Mouse (Mus musculus) liver, embryonic 14.5 days (tissue): ENCODE measurements around the gene Gm39115. TPM values are rescaled to one million over a fixed set of nuclear protein-coding genes. Genes with fewer than 3 reads are reported as not detected.

ENCODE experiments used
- ATAC-seq: fragments of 200-750 bp; cut with Nextera tagmentation; 2 replicates; pipeline ENCODE4 v1.8.0; 2017; ENCODE audit warnings: moderate number of reproducible peaks, mild to moderate bottlenecking, moderate library complexity; ENCODE audit not compliant: insufficient read depth
- DNase-seq, 3 experiments: peaks; one replicate each; pipeline ENCODE4 v3.0.0-alpha.2; 2012 to 2013; ENCODE audit warnings: low read depth in 3 of 3, low spot score in 3 of 3
- H3K27ac ChIP-seq: fragments of 300-500 bp; sonication (generic); 2 replicates; pipeline ENCODE4 v1.5.1; 2014; ENCODE audit warnings: moderate library complexity, mild to moderate bottlenecking, control low read depth, inconsistent platforms
- H3K27me3 ChIP-seq: fragments of 300-500 bp; sonication (generic); 2 replicates; pipeline ENCODE4 v1.6.1; 2014; ENCODE audit warnings: mild to moderate bottlenecking, low read length, moderate library complexity; ENCODE audit not compliant: control insufficient read depth, insufficient read depth
- H3K36me3 ChIP-seq: fragments of 300-500 bp; sonication (generic); replicated peaks from 2 replicates; pipeline ENCODE4 v1.6.1; 2014; ENCODE audit warnings: low read depth; ENCODE audit not compliant: control insufficient read depth, insufficient read depth
- H3K4me1 ChIP-seq, 2 experiments: fragments of 200-500 bp in 1 of 2; fragments of 300-500 bp in 1 of 2; sonication (generic) in 1 of 2; replicated peaks; 2 replicates each; pipeline ENCODE4 v1.6.1; 2012 to 2014; ENCODE audit warnings: antibody characterized with exemption in 1 of 2, inconsistent platforms in 1 of 2, low read length in 1 of 2; ENCODE audit not compliant: control insufficient read depth in 2 of 2, insufficient read depth in 2 of 2
- H3K4me2 ChIP-seq: fragments of 300-500 bp; sonication (generic); 2 replicates; pipeline ENCODE4 v1.6.1; 2014; ENCODE audit warnings: low read depth, mild to moderate bottlenecking, control low read depth, moderate library complexity
- H3K4me3 ChIP-seq, 2 experiments: fragments of 200-500 bp in 1 of 2; fragments of 300-500 bp in 1 of 2; sonication (generic) in 1 of 2; 2 replicates each; pipeline ENCODE4 v1.5.1; 2012 to 2014; ENCODE audit warnings: low read depth in 2 of 2, low read length in 2 of 2, mild to moderate bottlenecking in 2 of 2, control low read depth in 1 of 2, inconsistent platforms in 1 of 2, moderate library complexity in 1 of 2; ENCODE audit not compliant: insufficient read depth in 1 of 2
- H3K9ac ChIP-seq: fragments of 300-500 bp; sonication (generic); replicated peaks from 2 replicates; pipeline ENCODE4 v1.6.1; 2014; ENCODE audit warnings: mild to moderate bottlenecking, control low read depth, moderate library complexity
- H3K9me3 ChIP-seq: fragments of 300-500 bp; sonication (generic); 2 replicates; pipeline ENCODE4 v1.6.1; 2016; ENCODE audit warnings: low read length, mixed read lengths; ENCODE audit not compliant: control insufficient read depth
- CTCF ChIP-seq: IDR thresholded peaks from 2 replicates; pipeline ENCODE4 v1.5.1; 2016; ENCODE audit warnings: antibody characterized with exemption, low read depth, control low read depth
- EP300 ChIP-seq: IDR thresholded peaks from 2 replicates; pipeline ENCODE4 v1.6.1; 2016; ENCODE audit warnings: antibody characterized with exemption, low read depth
- WGBS: fragments of 180-500 bp; shearing (Covaris S2); extraction: QIAGEN DNeasy Blood & Tissue Kit; methylation state at CpG from one replicate; pipeline ENCODE4 v1.1.7; 2014; ENCODE audit not compliant: insufficient replicate concordance; 5-methylcytosine and 5-hydroxymethylcytosine counted together
- polyA plus RNA-seq, 2 experiments: library from polyadenylated mRNA; depleted of rRNA in 1 of 2; stranded (reverse) in 1 of 2; unstranded in 1 of 2; fragments of >200 nt; fragmentation: Nextera tagmentation in 1 of 2; extraction: Ambion mirVana in 1 of 2; gene quantifications; 2 replicates each; pipeline versions ENCODE4 v1.2.1 to v1.2.3; 2012 to 2014

Gene Gm39115
- polyA plus RNA-seq, 2 experiments = not detected

GRCm38 (mm10) chr7:142086159-142086905 lies 49.5 kb downstream of the Gm39115 start:
- peak; percentile 1; the same call in 1 of the 2 replicates for ATAC-seq

More at GRCm38 (mm10) chr7:142086159-142086905, 49.5 kb downstream of the Gm39115 start:
- Histone ChIP-seq H3K4me1 (peaks cover 55 to 60% of the 10 kb centered on the region in 2 experiments), H3K36me3 (peaks cover 34% of the 10 kb centered on the region), H3K4me2 (peak overlapping the region; percentile 82), H3K4me3 (peak overlapping the region; percentile 12 to 37; a peak in 3 of 4 replicates), H3K27ac (peak overlapping the region; percentile 98), H3K9ac (peak overlapping the region; percentile 83), H3K9me3 (no peaks in the 10 kb centered on the region), H3K27me3 (peaks cover 31% of the 10 kb centered on the region)
- 46% methylated on average over 4 of the region's 4 CpGs for WGBS
- DNase-seq = peak in 1 of 3 experiments; percentile 50
- TF ChIP-seq EP300 (peak; percentile 41), CTCF (no peak)

Other genes with a start within 250 kb of the Gm39115 start
- gene Tollip, start 217.5 kb downstream of the Gm39115 start, polyA plus RNA-seq (2012; rRNA removed) = 13.5 and 15.3 TPM in 2 replicates
- 18.0 and 19.7 TPM in 2 replicates for gene Tollip, start 217.5 kb downstream of the Gm39115 start, polyA plus RNA-seq (2014; fragmentation: Nextera tagmentation; extraction: Ambion mirVana)
- gene Brsk2, start 186.3 kb downstream of the Gm39115 start, polyA plus RNA-seq (2012; rRNA removed) = 0.03 and 0.29 TPM in 2 replicates
- gene Brsk2, start 186.3 kb downstream of the Gm39115 start, polyA plus RNA-seq (2014; fragmentation: Nextera tagmentation; extraction: Ambion mirVana) = 0.05 and 0.10 TPM in 2 replicates
- 33.9 and 41.5 TPM in 2 replicates for gene Mob2, start 75.0 kb downstream of the Gm39115 start, polyA plus RNA-seq (2012; rRNA removed)
- gene Mob2, start 75.0 kb downstream of the Gm39115 start, polyA plus RNA-seq (2014; fragmentation: Nextera tagmentation; extraction: Ambion mirVana) = 68.8 and 75.6 TPM in 2 replicates
- 2.5 TPM in 2 replicates for gene Dusp8, start 40.2 kb downstream of the Gm39115 start, polyA plus RNA-seq (2012; rRNA removed)
- 3.8 and 4.2 TPM in 2 replicates for gene Dusp8, start 40.2 kb downstream of the Gm39115 start, polyA plus RNA-seq (2014; fragmentation: Nextera tagmentation; extraction: Ambion mirVana)
- not detected in 2 replicates for gene Gm45618, start 15.3 kb downstream of the Gm39115 start, polyA plus RNA-seq (2012; rRNA removed)
- not detected in 2 replicates for gene Gm45618, start 15.3 kb downstream of the Gm39115 start, polyA plus RNA-seq (2014; fragmentation: Nextera tagmentation; extraction: Ambion mirVana)
- gene Gm45337, start 8.6 kb upstream of the Gm39115 start, polyA plus RNA-seq (2012; rRNA removed) = not detected in 2 replicates
- not detected in 2 replicates for gene Gm45337, start 8.6 kb upstream of the Gm39115 start, polyA plus RNA-seq (2014; fragmentation: Nextera tagmentation; extraction: Ambion mirVana)
- gene Gm29735, start 21.1 kb upstream of the Gm39115 start, polyA plus RNA-seq (2012; rRNA removed) = not detected in 2 replicates
- not detected in 2 replicates for gene Gm29735, start 21.1 kb upstream of the Gm39115 start, polyA plus RNA-seq (2014; fragmentation: Nextera tagmentation; extraction: Ambion mirVana)
- gene Gm4553, start 29.7 kb upstream of the Gm39115 start, polyA plus RNA-seq (2012; rRNA removed) = not detected in 2 replicates
- not detected in 2 replicates for gene Gm4553, start 29.7 kb upstream of the Gm39115 start, polyA plus RNA-seq (2014; fragmentation: Nextera tagmentation; extraction: Ambion mirVana)
- not detected in 2 replicates for gene Krtap5-2, start 40.0 kb upstream of the Gm39115 start, polyA plus RNA-seq (2012; rRNA removed)
- gene Krtap5-2, start 40.0 kb upstream of the Gm39115 start, polyA plus RNA-seq (2014; fragmentation: Nextera tagmentation; extraction: Ambion mirVana) = not detected in 2 replicates
- gene Gm10153, start 54.4 kb upstream of the Gm39115 start, polyA plus RNA-seq (2012; rRNA removed) = not detected in 2 replicates
- gene Gm10153, start 54.4 kb upstream of the Gm39115 start, polyA plus RNA-seq (2014; fragmentation: Nextera tagmentation; extraction: Ambion mirVana) = not detected in 2 replicates
- gene Krtap5-3, start 65.3 kb upstream of the Gm39115 start, polyA plus RNA-seq (2012; rRNA removed) = not detected in 2 replicates
- gene Krtap5-3, start 65.3 kb upstream of the Gm39115 start, polyA plus RNA-seq (2014; fragmentation: Nextera tagmentation; extraction: Ambion mirVana) = not detected in 2 replicates
- not detected in 2 replicates for gene Gm7579, start 75.8 kb upstream of the Gm39115 start, polyA plus RNA-seq (2012; rRNA removed)
- gene Gm7579, start 75.8 kb upstream of the Gm39115 start, polyA plus RNA-seq (2014; fragmentation: Nextera tagmentation; extraction: Ambion mirVana) = not detected in 2 replicates
- gene Krtap5-5, start 93.9 kb upstream of the Gm39115 start, polyA plus RNA-seq (2012; rRNA removed) = not detected in 2 replicates
- not detected in 2 replicates for gene Krtap5-5, start 93.9 kb upstream of the Gm39115 start, polyA plus RNA-seq (2014; fragmentation: Nextera tagmentation; extraction: Ambion mirVana)
- gene Gm40460, start 105.0 kb upstream of the Gm39115 start, polyA plus RNA-seq (2012; rRNA removed) = not detected in 2 replicates
- not detected in 2 replicates for gene Gm40460, start 105.0 kb upstream of the Gm39115 start, polyA plus RNA-seq (2014; fragmentation: Nextera tagmentation; extraction: Ambion mirVana)
- not detected in 2 replicates for gene Gm2431, start 122.3 kb upstream of the Gm39115 start, polyA plus RNA-seq (2012; rRNA removed)
- gene Gm2431, start 122.3 kb upstream of the Gm39115 start, polyA plus RNA-seq (2014; fragmentation: Nextera tagmentation; extraction: Ambion mirVana) = not detected in 2 replicates
- gene Gm4559, start 138.3 kb upstream of the Gm39115 start, polyA plus RNA-seq (2012; rRNA removed) = not detected in 2 replicates
- gene Gm4559, start 138.3 kb upstream of the Gm39115 start, polyA plus RNA-seq (2014; fragmentation: Nextera tagmentation; extraction: Ambion mirVana) = not detected in 2 replicates
- not detected in 2 replicates for gene Krtap5-1, start 161.1 kb upstream of the Gm39115 start, polyA plus RNA-seq (2012; rRNA removed)
- not detected in 2 replicates for gene Krtap5-1, start 161.1 kb upstream of the Gm39115 start, polyA plus RNA-seq (2014; fragmentation: Nextera tagmentation; extraction: Ambion mirVana)
- gene Krtap5-4, start 167.5 kb upstream of the Gm39115 start, polyA plus RNA-seq (2012; rRNA removed) = not detected in 2 replicates
- not detected in 2 replicates for gene Krtap5-4, start 167.5 kb upstream of the Gm39115 start, polyA plus RNA-seq (2014; fragmentation: Nextera tagmentation; extraction: Ambion mirVana)
- 0.87 and 1.1 TPM in 2 replicates for gene Ifitm10, start 237.7 kb upstream of the Gm39115 start, polyA plus RNA-seq (2012; rRNA removed)
- gene Ifitm10, start 237.7 kb upstream of the Gm39115 start, polyA plus RNA-seq (2014; fragmentation: Nextera tagmentation; extraction: Ambion mirVana) = 1.0 and 1.3 TPM in 2 replicates
- 0.66 TPM in 1 of 2 replicates, not detected in the other for gene Gm49369, start 246.6 kb upstream of the Gm39115 start, polyA plus RNA-seq (2012; rRNA removed)
- 0.29 TPM in 1 of 2 replicates, not detected in the other for gene Gm49369, start 246.6 kb upstream of the Gm39115 start, polyA plus RNA-seq (2014; fragmentation: Nextera tagmentation; extraction: Ambion mirVana)